Mouse (Mus musculus) small intestine, adult 2 months (tissue): Measurements from ENCODE around the gene Prss40.

Experiments used
- CTCF ChIP-seq: fragments of 200-500 bp; IDR thresholded peaks from 2 replicates; pipeline ENCODE4 v1.5.1; 2012; ENCODE audit warnings: low read depth, mild to moderate bottlenecking, control low read depth, inconsistent platforms, low read length, moderate library complexity, mixed read lengths; ENCODE audit not compliant: insufficient replicate concordance, insufficient read length; ENCODE audit errors: extremely low read depth
- POLR2A ChIP-seq: fragments of 200-500 bp; IDR thresholded peaks from 2 replicates; pipeline ENCODE4 v1.6.1; 2012; ENCODE audit warnings: low read depth, mild to moderate bottlenecking, control low read depth, inconsistent platforms, low read length, moderate library complexity

- TF ChIP-seq POLR2A (no peak), CTCF (no peak)
Measured at GRCm38 (mm10) chr1:34560843-34561242, at the start of gene Prss40.
